Mouse (Mus musculus) olfactory bulb, adult 2 months (tissue): ENCODE measurements at regions not wholly inside any gene's neighbourhood (a gene's known extent, or its start where the extent isn't known, plus 50 kb on each side); places are given as distances from the start of the nearest gene placed in this dataset.
A peak's percentile ranks its signal among the peaks of the same experiment; 100 is the strongest.

ENCODE experiments used
- H3K27ac ChIP-seq: fragments of 200-500 bp; 2 replicates; pipeline ENCODE4 v1.5.1; 2012; ENCODE audit warnings: low read depth, low read length; ENCODE audit not compliant: insufficient read depth
- H3K4me1 ChIP-seq: fragments of 200-500 bp; 2 replicates; pipeline ENCODE4 v1.6.1; 2012; ENCODE audit warnings: low read length; ENCODE audit not compliant: control insufficient read depth, insufficient read depth
- H3K4me3 ChIP-seq: fragments of 200-500 bp; 2 replicates; pipeline ENCODE4 v1.5.1; 2012; ENCODE audit warnings: mild to moderate bottlenecking, low read depth, low read length, moderate library complexity; ENCODE audit not compliant: insufficient read depth
- CTCF ChIP-seq: fragments of 200-500 bp; IDR thresholded peaks from 2 replicates; pipeline ENCODE4 v1.5.1; 2012; ENCODE audit warnings: low read depth, mild to moderate bottlenecking, low read length, moderate library complexity; ENCODE audit not compliant: insufficient read depth
- POLR2A ChIP-seq: fragments of 200-500 bp; IDR thresholded peaks from 2 replicates; pipeline ENCODE4 v1.6.1; 2012; ENCODE audit warnings: mild to moderate bottlenecking, low read depth, low read length, moderate library complexity; ENCODE audit not compliant: insufficient read depth
- WGBS: fragments of 180-500 bp; shearing (Covaris S2); methylation state at CpG from one replicate; pipeline ENCODE4 v1.1.7; 2018; 5-methylcytosine and 5-hydroxymethylcytosine counted together

- Histone ChIP-seq H3K4me1 (peaks cover 2% of the 10 kb centered on the region; the same call in 1 of the 2 replicates), H3K27ac (no peak overlapping the region), H3K4me3 (no peak overlapping the region)
- no peak for TF ChIP-seq POLR2A
- no peak for TF ChIP-seq CTCF
- 74% methylated on average over 1 of the region's 1 CpGs for WGBS
Measured at GRCm38 (mm10) chr15:68375166-68375565, 1874.5 kb upstream of the Lrrc6 start.

GRCm38 (mm10) chr15:68366816-68367215 lies 1866.1 kb upstream of the Lrrc6 start:
- no peak for TF ChIP-seq POLR2A
- no peak for TF ChIP-seq CTCF

GRCm38 (mm10) chr15:68363058-68363735 lies 1862.5 kb upstream of the Lrrc6 start:
- TF ChIP-seq CTCF = no peak
- peak; percentile 79 for TF ChIP-seq POLR2A
- 2% methylated on average over 72 of the region's 72 CpGs for WGBS
- Histone ChIP-seq H3K4me1 (no peaks in the 10 kb centered on the region), H3K27ac (peak overlapping the region; percentile 95), H3K4me3 (peak overlapping the region; percentile 88)

More at GRCm38 (mm10) chr15:68366816-68367215, 1866.1 kb upstream of the Lrrc6 start:
- H3K27ac ChIP-seq = no peak overlapping the region
- WGBS = 91% methylated on average over 3 of the region's 3 CpGs
- no peak overlapping the region for H3K4me3 ChIP-seq
- H3K4me1 ChIP-seq = no peaks in the 10 kb centered on the region

GRCm38 (mm10) chr15:68362081-68363057 lies 1861.7 kb upstream of the Lrrc6 start:
- Histone ChIP-seq H3K4me3 (peak overlapping the region; percentile 88), H3K4me1 (no peaks in the 10 kb centered on the region), H3K27ac (peak overlapping the region; percentile 95)
- TF ChIP-seq CTCF (no peak), POLR2A (no peak)
- 11% methylated on average over 121 of the region's 121 CpGs for WGBS

GRCm38 (mm10) chr15:68360956-68361908 lies 1860.5 kb upstream of the Lrrc6 start:
- 29% methylated on average over 6 of the region's 6 CpGs for WGBS
- TF ChIP-seq POLR2A (no peak), CTCF (no peak)
- Histone ChIP-seq H3K4me3 (peak overlapping the region; percentile 88), H3K27ac (no peak overlapping the region), H3K4me1 (no peaks in the 10 kb centered on the region)

- 49% methylated on average over 3 of the region's 3 CpGs for WGBS
- Histone ChIP-seq H3K27ac (no peak overlapping the region), H3K4me3 (no peak overlapping the region), H3K4me1 (no peaks in the 10 kb centered on the region)
- TF ChIP-seq CTCF (no peak), POLR2A (no peak)
Measured at GRCm38 (mm10) chr15:68359496-68359895, 1858.8 kb upstream of the Lrrc6 start.

GRCm38 (mm10) chr15:68355957-68356356 lies 1855.2 kb upstream of the Lrrc6 start:
- 86% methylated on average over 1 of the region's 1 CpGs for WGBS
- H3K4me3 ChIP-seq = no peak overlapping the region
- TF ChIP-seq POLR2A (no peak), CTCF (no peak)

GRCm38 (mm10) chr15:68344652-68345051 lies 1843.9 kb upstream of the Lrrc6 start:
- no peak overlapping the region for H3K4me3 ChIP-seq
- 0 out of 2 replicates have a peak, but pooled peaks cover 2% of the 10 kb centered on the region for H3K4me1 ChIP-seq
- WGBS = 89% methylated on average over 3 of the region's 3 CpGs
- H3K27ac ChIP-seq = no peak overlapping the region
- TF ChIP-seq POLR2A = no peak
- TF ChIP-seq CTCF = no peak

More at GRCm38 (mm10) chr15:68355957-68356356, 1855.2 kb upstream of the Lrrc6 start:
- Histone ChIP-seq H3K4me1 (no peaks in the 10 kb centered on the region), H3K27ac (no peak overlapping the region)
